Mouse (Mus musculus) cerebellum, adult 2 months (tissue): Measurements from ENCODE around the gene Scaf4.

Source experiments
- CTCF ChIP-seq: fragments of 200-500 bp; IDR thresholded peaks from 2 replicates; pipeline ENCODE4 v1.5.1; 2011; ENCODE audit warnings: low read depth, mild to moderate bottlenecking, control low read depth, low read length, moderate library complexity, borderline replicate concordance; ENCODE audit not compliant: insufficient read depth
- POLR2A ChIP-seq: fragments of 200-500 bp; IDR thresholded peaks from 2 replicates; pipeline ENCODE4 v1.6.1; 2011; ENCODE audit warnings: low read length, control low read depth, borderline replicate concordance; ENCODE audit not compliant: insufficient read depth

- TF ChIP-seq CTCF: no peak
- TF ChIP-seq POLR2A: no peak
Observed at GRCm38 (mm10) chr16:90299591-90299990, 15.3 kb upstream of the Scaf4 start.
